Mouse (Mus musculus) CD8-positive naive resting alpha-beta T cell, adult 57 days (primary cell): ENCODE data around the gene Slc22a30. TPM values are rescaled to one million over a fixed set of nuclear protein-coding genes. Genes with fewer than 3 reads are reported as not detected.

Experiments used
- total RNA-seq: library from RNA; stranded (reverse); gene quantifications from one replicate; pipeline ENCODE4 v1.2.4, GENCODE M21; 2023

Gene Slc22a30
- not detected for total RNA-seq

GRCm38 (mm10) chr19:8405011-8405410 is at the start of gene Slc22a30:
TSS of gene Slc22a30 (minus strand) at chr19:8405111.

Other genes with a start within 250 kb of the Slc22a30 start
- gene Slc22a29, start 186.2 kb downstream of the Slc22a30 start, total RNA-seq, result not detected
- not detected for gene Slc22a8, start 186.1 kb upstream of the Slc22a30 start, total RNA-seq
- not detected for gene Slc22a6, start 212.9 kb upstream of the Slc22a30 start, total RNA-seq